Mouse (Mus musculus) forebrain, postnatal 0 days (tissue): ENCODE data around the gene Ccdc92b. TPM values are rescaled to one million over a fixed set of nuclear protein-coding genes. Genes with fewer than 3 reads are reported as not detected.

Source experiments
- ATAC-seq: fragments of 200-750 bp; cut with Nextera tagmentation; 2 replicates; pipeline ENCODE4 v1.8.0; 2017; ENCODE audit warnings: mild to moderate bottlenecking, moderate library complexity
- DNase-seq: peaks from one replicate; pipeline ENCODE4 v3.0.0-alpha.2; 2015
- H3K27ac ChIP-seq: fragments of 300-500 bp; sonication (generic); 2 replicates; pipeline ENCODE4 v1.5.1; 2014; ENCODE audit warnings: low read depth, mild to moderate bottlenecking, antibody characterized with exemption, low read length, moderate library complexity, mixed read lengths
- H3K27me3 ChIP-seq: fragments of 300-500 bp; sonication (generic); 2 replicates; pipeline ENCODE4 v1.6.1; 2014; ENCODE audit warnings: mild to moderate bottlenecking, low read length, mixed read lengths; ENCODE audit not compliant: insufficient read depth
- H3K36me3 ChIP-seq: fragments of 300-500 bp; sonication (generic); 2 replicates; pipeline ENCODE4 v1.6.1; 2014; ENCODE audit warnings: mild to moderate bottlenecking, moderate library complexity; ENCODE audit not compliant: insufficient read depth
- H3K4me1 ChIP-seq: fragments of 300-500 bp; sonication (generic); 2 replicates; pipeline ENCODE4 v1.6.1; 2014; ENCODE audit warnings: antibody characterized with exemption; ENCODE audit not compliant: insufficient read depth
- H3K4me2 ChIP-seq: fragments of 300-500 bp; sonication (generic); 2 replicates; pipeline ENCODE4 v1.6.1; 2014; ENCODE audit warnings: low read depth, mild to moderate bottlenecking, moderate library complexity
- H3K4me3 ChIP-seq: fragments of 300-500 bp; sonication (generic); 2 replicates; pipeline ENCODE4 v1.5.1; 2014; ENCODE audit warnings: low read depth, low read length, mixed read lengths
- H3K9ac ChIP-seq: fragments of 300-500 bp; sonication (generic); 2 replicates; pipeline ENCODE4 v1.6.1; 2014; ENCODE audit warnings: mild to moderate bottlenecking
- H3K9me3 ChIP-seq: fragments of 300-500 bp; sonication (generic); 2 replicates; pipeline ENCODE4 v1.6.1; 2016; ENCODE audit warnings: low read length
- CTCF ChIP-seq: sonication (generic); IDR thresholded peaks from 2 replicates; pipeline ENCODE4 v1.5.1; 2016; ENCODE audit warnings: antibody characterized with exemption, control low read depth, low read depth
- WGBS: fragments of 180-500 bp; shearing (Covaris S2); extraction: QIAGEN DNeasy Blood & Tissue Kit; methylation state at CpG from one replicate; pipeline ENCODE4 v1.1.7; 2014; 5-methylcytosine and 5-hydroxymethylcytosine counted together
- polyA plus RNA-seq: library from polyadenylated mRNA; unstranded; fragments of >200 nt; fragmentation: Nextera tagmentation; extraction: Ambion mirVana; gene quantifications from 2 replicates; pipeline ENCODE4 v1.2.1, GENCODE M21; 2015
- total RNA-seq: library from RNA; depleted of rRNA; stranded (reverse); fragments of >200 nt; gene quantifications from 2 replicates; pipeline ENCODE4 v1.2.3, GENCODE M21; 2014

The Ccdc92b gene
- total and polyA plus RNA-seq, 2 experiments from 2014 or later = 4.1 to 14.2 TPM

DNA sequence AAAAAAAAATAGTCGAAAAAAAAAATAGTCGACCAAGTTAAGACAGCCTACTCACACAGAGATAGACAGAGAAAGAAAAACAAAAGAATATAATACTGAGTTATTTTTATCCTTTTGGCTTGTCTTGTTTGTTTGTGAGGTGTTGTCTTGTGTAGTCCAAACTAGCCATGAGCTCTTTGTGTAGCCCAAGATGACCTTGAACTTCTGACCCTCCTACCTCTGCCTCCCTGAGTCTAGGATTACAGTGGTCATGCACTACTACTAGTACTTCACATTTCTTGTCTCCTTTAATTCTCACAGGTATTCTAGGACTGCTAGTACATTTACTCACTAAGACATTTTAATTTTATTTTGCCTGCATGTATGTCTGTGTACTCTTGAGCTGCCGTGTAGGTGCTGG is 8.1 kb downstream of the Ccdc92b start:
- Histone ChIP-seq H3K4me1 (no peaks in the 10 kb centered on the region), H3K27ac (no peak overlapping the region), H3K4me3 (no peak overlapping the region), H3K36me3 (peaks cover 30% of the 10 kb centered on the region), H3K27me3 (no peaks in the 10 kb centered on the region), H3K9me3 (no peaks in the 10 kb centered on the region), H3K4me2 (no peak overlapping the region), H3K9ac (no peak overlapping the region)
- ATAC-seq (no peak), DNase-seq (no peak)
- WGBS = 91% methylated on average over 3 of the region's 3 CpGs
- TF ChIP-seq CTCF = no peak

DNA sequence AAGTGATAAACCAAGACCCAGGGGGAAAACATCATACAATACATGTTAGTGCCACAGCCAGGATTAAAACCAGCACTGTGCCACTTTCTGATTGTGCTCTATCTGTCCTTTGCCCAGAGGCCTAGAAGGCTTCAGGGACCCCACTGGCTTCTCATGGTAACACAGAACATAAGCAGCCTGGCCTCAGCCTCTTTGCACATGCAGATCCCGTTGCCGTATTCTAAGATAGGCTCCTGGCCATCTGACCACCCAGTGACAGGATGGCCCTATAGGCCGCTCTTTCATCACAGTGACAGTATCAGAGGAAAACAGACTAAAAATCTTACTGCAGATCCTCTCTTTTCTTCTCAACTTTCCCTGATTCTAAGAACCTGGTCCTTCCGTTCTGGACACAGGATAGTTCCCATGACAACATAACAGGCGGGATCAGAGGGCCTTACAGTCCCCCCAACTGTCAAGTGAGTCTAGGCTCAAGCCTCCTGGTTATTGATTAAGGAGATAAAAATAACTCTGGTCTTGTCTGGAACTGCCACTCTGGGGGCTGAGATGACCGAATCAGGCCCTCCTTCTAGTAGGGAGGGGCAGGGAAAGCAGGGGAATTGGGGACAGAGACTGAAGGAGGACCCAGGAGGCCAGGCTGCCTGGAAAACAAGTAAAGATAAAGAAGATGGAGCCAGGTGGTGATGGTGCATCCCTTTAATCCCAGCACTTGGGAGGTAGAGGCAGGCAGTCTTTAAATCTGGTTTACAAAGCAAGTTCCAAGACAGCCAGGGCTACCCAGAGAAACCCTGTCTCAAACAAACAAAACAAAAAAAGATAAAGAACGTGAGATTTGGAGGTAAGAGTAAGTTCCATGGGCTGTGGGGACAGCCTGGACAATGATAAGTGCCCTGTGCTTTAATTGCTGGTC is 12.7 kb downstream of the Ccdc92b start:
- no peaks in the 10 kb centered on the region for H3K27me3 ChIP-seq
- no peaks in the 10 kb centered on the region for H3K9me3 ChIP-seq
- no peak overlapping the region for H3K4me3 ChIP-seq
- WGBS = 71% methylated on average over 7 of the region's 7 CpGs
- TF ChIP-seq CTCF = no peak
- no peaks in the 10 kb centered on the region for H3K4me1 ChIP-seq
- no peak overlapping the region for H3K4me2 ChIP-seq
- DNase-seq = no peak
- H3K27ac ChIP-seq = no peak overlapping the region
- H3K9ac ChIP-seq = no peak overlapping the region
- H3K36me3 ChIP-seq = peaks cover 21% of the 10 kb centered on the region
- no peak for ATAC-seq

DNA sequence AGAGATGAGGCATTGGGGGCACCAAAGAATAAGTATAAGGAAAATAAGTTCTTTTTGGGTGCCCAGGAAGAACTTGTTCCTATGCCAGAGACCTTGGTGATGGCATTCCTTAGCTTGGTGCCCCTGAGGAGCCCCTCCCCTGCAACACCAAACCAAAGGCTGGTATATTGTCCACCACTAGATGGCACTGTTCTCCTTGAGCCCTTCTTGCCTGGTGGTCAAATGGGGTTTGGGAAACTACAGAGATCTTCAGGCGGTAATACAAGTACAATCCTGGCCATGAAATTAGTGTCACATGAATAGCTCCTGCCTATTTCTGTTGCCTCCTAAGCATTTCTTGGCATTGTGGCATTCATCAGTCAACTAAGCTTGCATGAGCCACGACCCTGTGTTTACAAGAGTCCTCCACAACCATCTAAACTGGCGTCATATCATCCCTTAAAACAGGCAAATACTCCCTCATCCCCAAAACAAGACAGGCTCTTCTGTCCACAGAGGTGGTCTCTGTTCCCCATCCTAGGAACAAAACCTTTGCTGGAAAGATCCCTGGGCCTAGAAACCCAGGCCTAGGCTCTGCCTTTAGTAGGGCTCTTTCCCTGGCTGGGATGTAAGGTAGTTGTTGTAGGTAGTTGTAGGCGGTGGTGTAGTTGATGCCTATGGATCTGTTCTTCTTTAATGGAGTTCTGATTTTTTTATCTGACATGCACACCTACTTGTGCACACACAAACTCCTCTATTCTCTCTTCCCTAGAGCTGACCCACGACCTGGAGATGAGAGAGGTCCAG is 15.3 kb downstream of the Ccdc92b start:
- H3K4me1 ChIP-seq = peaks cover 5% of the 10 kb centered on the region; the same call in 1 of the 2 replicates
- no peak for ATAC-seq
- H3K4me2 ChIP-seq = no peak overlapping the region
- no peak overlapping the region for H3K27ac ChIP-seq
- TF ChIP-seq CTCF = peak; percentile 91
- no peak overlapping the region for H3K4me3 ChIP-seq
- peaks cover 15% of the 10 kb centered on the region for H3K36me3 ChIP-seq
- 62% methylated on average over 5 of the region's 5 CpGs for WGBS
- H3K9ac ChIP-seq = no peak overlapping the region
- H3K27me3 ChIP-seq = no peaks in the 10 kb centered on the region
- H3K9me3 ChIP-seq = no peaks in the 10 kb centered on the region
- DNase-seq = peak; percentile 78

DNA sequence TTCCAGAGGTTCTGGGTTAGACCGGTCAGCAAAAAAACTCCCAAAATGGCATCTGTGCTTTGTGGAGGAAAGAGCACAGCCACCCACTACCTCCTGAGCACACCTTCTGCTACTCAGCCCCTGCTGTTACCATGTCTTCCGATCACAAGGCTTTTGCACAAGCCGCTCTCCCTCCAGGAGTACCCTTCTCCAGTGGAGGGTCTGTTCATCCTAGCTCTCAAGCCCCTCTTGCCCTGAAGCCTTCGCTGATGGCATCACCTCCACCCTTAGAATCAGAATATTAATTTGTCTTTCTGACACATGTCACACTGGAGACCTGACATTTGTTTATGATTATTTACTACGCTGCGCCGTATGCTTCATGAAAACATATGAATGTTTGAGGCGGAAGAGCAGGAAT is 18.1 kb downstream of the Ccdc92b start:
- TF ChIP-seq CTCF = no peak
- Histone ChIP-seq H3K36me3 (peaks cover 6% of the 10 kb centered on the region), H3K27me3 (no peaks in the 10 kb centered on the region), H3K4me3 (peak overlapping the region; percentile 51), H3K27ac (peak overlapping the region; percentile 81), H3K9ac (peak overlapping the region; percentile 70), H3K4me1 (peaks cover 5% of the 10 kb centered on the region; the same call in 1 of the 2 replicates), H3K4me2 (peak overlapping the region; percentile 87), H3K9me3 (no peaks in the 10 kb centered on the region)
- 21% methylated on average over 8 of the region's 8 CpGs for WGBS
- DNase-seq (no peak), ATAC-seq (no peak)

GRCm38 (mm10) chr11:74637971-74638790 is 18.8 kb downstream of the Ccdc92b start:
- peak; percentile 64 for TF ChIP-seq CTCF
- 2% methylated on average over 78 of the region's 86 CpGs for WGBS
- peak overlapping the region; percentile 51 for H3K4me3 ChIP-seq
- peak overlapping the region; percentile 81 for H3K27ac ChIP-seq
- no peaks in the 10 kb centered on the region for H3K27me3 ChIP-seq
- H3K4me1 ChIP-seq = peaks cover 5% of the 10 kb centered on the region; the same call in 1 of the 2 replicates
- H3K9ac ChIP-seq = peak overlapping the region; percentile 70
- peak overlapping the region; percentile 87 for H3K4me2 ChIP-seq
- no peaks in the 10 kb centered on the region for H3K9me3 ChIP-seq
- peak; percentile 74 for DNase-seq
- peaks cover 6% of the 10 kb centered on the region for H3K36me3 ChIP-seq
- ATAC-seq = peak; percentile 86

DNA sequence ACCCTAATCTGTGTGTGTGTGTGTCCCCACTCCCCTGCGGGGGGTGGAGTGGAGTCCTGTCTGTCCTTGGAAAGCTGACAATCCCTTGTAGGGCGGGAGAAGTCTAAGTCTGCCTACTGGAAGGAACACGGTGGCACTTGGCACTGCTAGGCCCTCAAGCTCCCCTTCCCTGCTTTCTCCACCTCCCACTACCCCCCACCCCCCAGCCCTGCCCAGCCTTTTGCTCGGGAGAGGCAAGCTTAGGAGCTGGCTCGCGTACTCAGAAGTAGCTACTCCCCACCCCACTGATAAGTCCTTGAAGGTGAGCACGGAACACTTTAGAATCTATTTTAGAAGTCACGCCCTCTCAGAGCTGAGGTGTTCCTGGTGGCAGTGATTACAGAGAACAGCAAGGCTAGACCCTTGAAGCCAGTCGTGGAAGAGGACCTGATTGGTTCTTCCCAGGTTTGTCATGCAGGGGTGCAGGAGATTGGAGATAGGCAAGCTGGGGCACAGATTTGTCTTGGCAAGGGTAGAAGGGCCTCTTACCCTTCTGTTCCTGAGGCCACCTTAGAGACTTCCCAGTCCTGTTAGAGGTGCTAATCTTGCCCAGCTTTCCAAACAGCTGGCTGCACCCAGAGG is 19.5 kb downstream of the Ccdc92b start:
- peak overlapping the region; percentile 51 for H3K4me3 ChIP-seq
- no peak for TF ChIP-seq CTCF
- no peaks in the 10 kb centered on the region for H3K9me3 ChIP-seq
- H3K27me3 ChIP-seq = no peaks in the 10 kb centered on the region
- ATAC-seq (peak; percentile 44), DNase-seq (no peak)
- peaks cover 5% of the 10 kb centered on the region; the same call in 1 of the 2 replicates for H3K4me1 ChIP-seq
- peak overlapping the region; percentile 81; the same call in 1 of the 2 replicates for H3K27ac ChIP-seq
- peak overlapping the region; percentile 70 for H3K9ac ChIP-seq
- peak overlapping the region; percentile 87 for H3K4me2 ChIP-seq
- WGBS = 12% methylated on average over 9 of the region's 9 CpGs
- H3K36me3 ChIP-seq = peaks cover 6% of the 10 kb centered on the region
